Mouse (Mus musculus) midbrain, embryonic 16.5 days (tissue): ENCODE results near the gene Rrp15. TPM values are rescaled to one million over a fixed set of nuclear protein-coding genes. Genes with fewer than 3 reads are reported as not detected.

ENCODE experiments used
- ATAC-seq: fragments of 200-750 bp; cut with Nextera tagmentation; 2 replicates; pipeline ENCODE4 v1.8.0; 2017; ENCODE audit warnings: moderate TSS enrichment
- H3K27ac ChIP-seq: fragments of 300-500 bp; sonication (generic); 2 replicates; pipeline ENCODE4 v1.5.1; 2014; ENCODE audit warnings: mild to moderate bottlenecking, low read length, mixed read lengths
- H3K27me3 ChIP-seq: fragments of 300-500 bp; sonication (generic); 2 replicates; pipeline ENCODE4 v1.6.1; 2014; ENCODE audit warnings: low read depth, low read length, mixed read lengths; ENCODE audit not compliant: control insufficient read depth, insufficient read depth
- H3K36me3 ChIP-seq: fragments of 300-500 bp; sonication (generic); 2 replicates; pipeline ENCODE4 v1.6.1; 2014; ENCODE audit warnings: mild to moderate bottlenecking, low read length, moderate library complexity, mixed read lengths; ENCODE audit not compliant: control insufficient read depth, insufficient read depth
- H3K4me1 ChIP-seq: fragments of 300-500 bp; sonication (generic); 2 replicates; pipeline ENCODE4 v1.6.1; 2014; ENCODE audit warnings: mild to moderate bottlenecking, low read length, mixed read lengths; ENCODE audit not compliant: control insufficient read depth, insufficient read depth
- H3K4me2 ChIP-seq: fragments of 300-500 bp; sonication (generic); 2 replicates; pipeline ENCODE4 v1.6.1; 2014; ENCODE audit warnings: mild to moderate bottlenecking, low read length, mixed read lengths
- H3K4me3 ChIP-seq: fragments of 300-500 bp; sonication (generic); 2 replicates; pipeline ENCODE4 v1.5.1; 2014; ENCODE audit warnings: low read depth, mild to moderate bottlenecking, low read length, moderate library complexity, mixed read lengths
- H3K9ac ChIP-seq: fragments of 300-500 bp; sonication (generic); 2 replicates; pipeline ENCODE4 v1.6.1; 2014; ENCODE audit warnings: low read depth, low read length, mixed read lengths
- H3K9me3 ChIP-seq: fragments of 300-500 bp; sonication (generic); replicated peaks from 2 replicates; pipeline ENCODE4 v1.6.1; 2014; ENCODE audit warnings: mild to moderate bottlenecking, low read length, mixed read lengths; ENCODE audit not compliant: control insufficient read depth, poor library complexity, severe bottlenecking
- WGBS: fragments of 180-500 bp; shearing (Covaris S2); extraction: QIAGEN DNeasy Blood & Tissue Kit; methylation state at CpG from one replicate; pipeline ENCODE4 v1.1.7; 2014; 5-methylcytosine and 5-hydroxymethylcytosine counted together
- polyA plus RNA-seq: library from polyadenylated mRNA; unstranded; fragments of >200 nt; fragmentation: Nextera tagmentation; extraction: Ambion mirVana; gene quantifications from 2 replicates; pipeline ENCODE4 v1.2.1, GENCODE M21; 2015

Gene Rrp15
- polyA plus RNA-seq, result 28.2 and 32.0 TPM in 2 replicates

DNA sequence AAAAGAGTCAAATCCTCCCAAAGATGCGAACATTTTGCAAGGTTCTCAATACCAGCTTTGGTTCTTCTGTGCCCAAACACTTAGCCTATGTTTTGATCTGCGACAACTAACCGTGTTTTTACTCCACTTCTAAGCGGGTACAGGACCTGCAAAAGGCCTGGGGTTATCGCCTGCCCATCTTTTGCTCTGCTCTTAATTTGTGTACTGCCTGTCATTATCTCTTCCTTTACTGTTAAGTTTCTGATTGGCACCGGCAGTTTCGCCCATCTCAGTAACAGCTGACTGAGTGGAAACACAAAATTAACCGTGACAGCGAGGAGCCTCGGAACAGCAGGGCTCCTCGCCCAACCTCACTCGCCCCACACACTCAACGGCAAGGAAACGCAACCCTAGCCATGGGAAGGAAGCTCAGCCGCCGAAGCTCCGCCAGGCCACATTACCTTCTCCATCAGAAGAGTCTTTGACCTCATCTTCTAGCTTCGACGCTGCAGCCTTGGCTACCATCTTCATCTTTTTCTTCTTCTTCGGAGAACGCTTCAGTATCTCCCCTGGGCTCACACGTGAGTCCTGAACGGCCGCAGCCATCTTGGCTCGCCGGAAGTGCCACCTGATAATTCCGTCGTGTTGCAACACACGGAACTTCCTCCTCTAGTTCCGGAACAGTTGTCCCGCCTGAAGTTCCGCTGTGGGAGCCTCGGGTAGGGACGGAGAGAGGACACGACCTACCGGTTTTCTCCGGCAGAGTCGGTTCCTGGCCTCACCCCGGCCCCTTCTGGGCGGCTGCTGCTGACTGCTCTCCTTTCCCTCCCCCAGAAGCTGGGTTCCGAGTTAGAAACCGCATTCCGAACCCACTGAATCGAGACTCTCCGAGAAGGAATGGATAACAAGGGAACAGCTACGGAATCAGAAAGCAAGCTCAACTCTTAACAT is at the start of gene Rrp15:
Gene Rrp15, minus strand, starts transcription at position 635 of the 930 bp plus-strand sequence.
- ATAC-seq, result peak; percentile 91
- Histone ChIP-seq H3K9ac (peak within 1 kb of the TSS; percentile 86), H3K4me1 (peaks cover 18% of the 10 kb centered on the region), H3K4me3 (peak within 1 kb of the TSS; percentile 70), H3K27me3 (no peaks in the 10 kb centered on the region), H3K9me3 (no peaks in the 10 kb centered on the region), H3K4me2 (peak within 1 kb of the TSS; percentile 84), H3K27ac (peak within 1 kb of the TSS; percentile 90), H3K36me3 (no peaks in the 10 kb centered on the region)
- under 1% methylated on average over 46 of the region's 46 CpGs for WGBS

DNA sequence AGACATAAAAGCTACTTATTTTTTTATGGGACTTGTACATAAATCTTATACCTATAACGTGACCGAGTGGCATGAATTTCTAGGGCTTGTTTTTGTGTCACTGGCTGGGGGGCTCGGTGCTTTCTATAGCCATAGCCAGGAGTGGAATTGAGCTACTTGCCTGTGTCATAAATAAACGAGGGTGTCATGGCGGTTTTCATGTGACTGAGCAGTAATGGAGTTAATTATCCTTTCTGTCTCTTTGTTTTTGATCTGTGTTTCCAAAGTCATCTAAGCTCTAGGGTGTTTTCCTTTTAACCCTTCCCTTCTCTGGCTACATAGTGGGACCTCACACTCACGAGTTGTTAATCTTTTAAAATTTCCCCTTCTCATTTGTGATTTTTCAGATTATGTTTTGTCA is 48.8 kb upstream of the Rrp15 start:
- H3K9ac ChIP-seq, result no peak overlapping the region
- no peaks in the 10 kb centered on the region for H3K9me3 ChIP-seq
- H3K27me3 ChIP-seq, result no peaks in the 10 kb centered on the region; the same call in 1 of the 2 replicates
- no peak for ATAC-seq
- no peaks in the 10 kb centered on the region for H3K36me3 ChIP-seq
- H3K4me2 ChIP-seq, result no peak overlapping the region
- WGBS, result 51% methylated on average over 6 of the region's 6 CpGs
- H3K4me3 ChIP-seq, result no peak overlapping the region
- H3K27ac ChIP-seq, result no peak overlapping the region
- no peaks in the 10 kb centered on the region for H3K4me1 ChIP-seq

DNA sequence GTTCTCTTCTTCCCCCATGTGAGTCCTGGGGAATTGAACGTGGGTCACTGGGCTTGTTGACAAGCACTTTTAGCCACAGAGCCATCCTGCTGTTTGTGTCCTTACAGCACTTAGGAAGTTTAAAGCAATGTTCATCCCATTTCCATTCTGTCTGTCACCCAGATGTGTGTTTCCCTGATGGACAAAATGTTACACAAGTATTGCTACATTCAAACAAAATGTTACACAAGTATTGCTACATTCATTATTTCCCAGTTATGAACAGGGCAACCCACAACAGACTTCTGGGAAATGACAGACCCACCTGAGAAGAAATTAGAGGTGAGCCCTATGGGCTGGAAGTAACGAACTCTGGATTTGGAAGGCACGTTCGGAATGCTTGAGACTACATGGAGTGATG is 36.2 kb upstream of the Rrp15 start:
- H3K36me3 ChIP-seq, result no peaks in the 10 kb centered on the region
- no peaks in the 10 kb centered on the region for H3K4me1 ChIP-seq
- no peaks in the 10 kb centered on the region for H3K27me3 ChIP-seq
- no peak overlapping the region for H3K4me2 ChIP-seq
- ATAC-seq, result no peak
- H3K9ac ChIP-seq, result no peak overlapping the region
- no peak overlapping the region for H3K4me3 ChIP-seq
- H3K27ac ChIP-seq, result no peak overlapping the region
- 81% methylated on average over 4 of the region's 4 CpGs for WGBS
- H3K9me3 ChIP-seq, result no peaks in the 10 kb centered on the region

DNA sequence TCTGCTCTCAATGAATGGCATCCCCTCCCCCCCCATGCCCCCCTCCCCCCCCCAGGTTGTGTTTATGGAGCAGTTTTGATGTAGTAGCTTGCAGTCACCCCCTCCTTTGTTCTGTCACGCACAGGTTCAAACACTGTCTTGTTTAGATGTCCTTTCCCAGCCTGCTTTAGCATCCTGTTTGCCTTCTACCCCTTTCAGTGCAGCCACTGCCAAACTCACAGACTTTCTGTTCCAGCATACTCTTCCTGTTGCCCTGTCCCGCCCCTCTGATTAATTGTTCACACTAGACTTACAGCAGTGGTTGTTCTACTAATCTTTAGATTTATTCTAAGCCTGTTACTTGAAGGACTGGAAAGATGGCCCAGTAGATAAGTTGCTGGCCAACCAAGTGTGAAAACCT is 31.7 kb upstream of the Rrp15 start:
- ATAC-seq, result no peak
- Histone ChIP-seq H3K9me3 (no peaks in the 10 kb centered on the region), H3K4me1 (no peaks in the 10 kb centered on the region), H3K4me2 (no peak overlapping the region), H3K36me3 (no peaks in the 10 kb centered on the region), H3K4me3 (no peak overlapping the region), H3K9ac (no peak overlapping the region), H3K27me3 (no peaks in the 10 kb centered on the region), H3K27ac (no peak overlapping the region)
- WGBS, result 71% methylated on average over 2 of the region's 2 CpGs

DNA sequence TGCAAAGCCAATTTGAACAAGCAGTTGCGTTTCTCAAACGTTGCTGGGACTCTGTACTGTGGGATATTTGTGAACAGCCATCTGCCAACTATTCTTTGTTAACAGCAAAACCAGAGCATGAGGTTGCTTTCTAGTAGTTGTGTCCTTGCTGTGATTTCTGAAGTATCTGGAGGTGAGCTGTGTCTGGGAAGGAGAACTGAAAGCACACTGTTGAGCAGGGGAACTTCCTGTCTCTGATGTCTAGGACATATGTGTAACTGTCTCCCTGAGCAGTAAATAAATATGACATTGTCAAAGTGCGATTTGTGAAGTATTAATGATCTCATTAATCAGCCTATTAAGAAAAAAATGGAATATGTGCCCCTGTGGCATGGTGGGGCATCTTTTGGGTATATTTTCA is 24.0 kb upstream of the Rrp15 start:
- WGBS, result 60% methylated on average over 3 of the region's 3 CpGs
- H3K36me3 ChIP-seq, result no peaks in the 10 kb centered on the region
- H3K4me3 ChIP-seq, result no peak overlapping the region
- no peak for ATAC-seq
- H3K9me3 ChIP-seq, result no peaks in the 10 kb centered on the region
- H3K27ac ChIP-seq, result no peak overlapping the region
- H3K4me2 ChIP-seq, result no peak overlapping the region
- no peaks in the 10 kb centered on the region for H3K4me1 ChIP-seq
- no peak overlapping the region for H3K9ac ChIP-seq
- H3K27me3 ChIP-seq, result no peaks in the 10 kb centered on the region

DNA sequence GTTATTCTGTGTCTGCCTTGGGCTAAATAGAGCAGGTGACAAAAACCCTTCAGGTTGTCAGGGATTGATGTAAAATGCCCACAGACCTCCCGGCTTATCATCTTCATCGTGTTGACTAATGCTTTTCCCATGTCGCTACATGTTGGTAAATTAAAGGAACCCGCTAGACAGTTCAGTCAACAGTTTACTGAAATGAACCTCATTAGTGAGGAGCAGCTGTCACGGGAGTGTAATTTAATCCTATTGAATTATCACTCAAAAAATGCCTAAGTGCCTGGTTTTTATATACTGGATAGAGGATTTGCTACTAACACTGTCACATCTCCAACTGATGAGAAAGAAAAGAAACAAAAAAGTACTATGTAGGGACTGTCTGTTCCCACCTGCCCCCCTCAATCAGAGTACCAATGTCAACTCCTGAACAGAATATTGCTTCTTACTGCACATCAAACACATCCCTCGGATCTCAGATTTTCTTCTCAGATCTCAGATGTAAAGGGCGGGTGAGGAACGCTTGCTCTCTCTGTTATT is 23.5 kb upstream of the Rrp15 start:
- Histone ChIP-seq H3K4me2 (no peak overlapping the region), H3K9me3 (no peaks in the 10 kb centered on the region), H3K4me1 (no peaks in the 10 kb centered on the region), H3K4me3 (no peak overlapping the region), H3K36me3 (no peaks in the 10 kb centered on the region), H3K27ac (no peak overlapping the region), H3K27me3 (no peaks in the 10 kb centered on the region), H3K9ac (no peak overlapping the region)
- ATAC-seq, result no peak
- 58% methylated on average over 8 of the region's 8 CpGs for WGBS

DNA sequence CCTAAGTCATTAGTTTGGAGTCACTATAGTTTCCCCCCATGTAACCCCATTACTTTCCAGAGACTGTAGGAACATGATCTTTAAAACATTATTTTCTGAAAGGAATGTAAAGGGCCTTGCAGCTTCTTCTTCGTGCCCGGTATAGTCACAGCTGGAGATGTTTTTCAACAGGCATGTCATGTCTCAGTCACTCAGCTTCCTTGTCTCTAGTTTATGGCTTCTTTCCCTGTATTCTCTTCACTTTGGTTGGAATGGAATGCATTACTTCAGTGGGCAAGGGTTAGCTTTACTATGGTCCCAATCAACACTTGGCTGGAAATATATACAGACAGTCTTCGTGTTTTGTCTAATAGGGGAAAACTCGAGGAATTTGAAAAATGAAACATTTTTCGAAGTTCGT is 22.8 kb upstream of the Rrp15 start:
- H3K4me2 ChIP-seq, result no peak overlapping the region
- no peaks in the 10 kb centered on the region for H3K27me3 ChIP-seq
- 83% methylated on average over 6 of the region's 6 CpGs for WGBS
- no peaks in the 10 kb centered on the region for H3K4me1 ChIP-seq
- H3K4me3 ChIP-seq, result no peak overlapping the region
- no peak for ATAC-seq
- H3K27ac ChIP-seq, result no peak overlapping the region
- H3K36me3 ChIP-seq, result no peaks in the 10 kb centered on the region
- no peak overlapping the region for H3K9ac ChIP-seq
- no peaks in the 10 kb centered on the region for H3K9me3 ChIP-seq

DNA sequence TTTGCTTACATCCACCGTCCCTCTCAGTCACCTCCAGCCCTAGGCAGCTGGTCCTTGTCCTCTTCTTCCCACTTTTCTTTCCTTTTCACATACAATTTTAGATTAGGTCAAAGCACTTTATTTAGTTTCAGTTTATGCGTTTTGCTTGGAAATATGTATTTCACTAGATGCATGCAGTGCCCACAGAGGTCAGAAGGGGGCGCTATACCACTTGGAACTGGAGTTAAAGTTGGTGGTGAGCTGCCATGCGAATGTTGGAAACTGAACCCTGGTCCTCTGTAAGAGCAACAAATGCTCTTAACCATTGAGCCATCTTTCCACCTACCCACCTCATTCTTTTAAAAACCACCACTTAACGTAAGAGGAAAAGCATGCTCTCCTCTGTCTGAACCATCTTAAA is 21.5 kb upstream of the Rrp15 start:
- H3K9me3 ChIP-seq, result no peaks in the 10 kb centered on the region
- H3K27ac ChIP-seq, result no peak overlapping the region
- no peaks in the 10 kb centered on the region for H3K36me3 ChIP-seq
- no peaks in the 10 kb centered on the region for H3K4me1 ChIP-seq
- H3K4me3 ChIP-seq, result no peak overlapping the region
- H3K4me2 ChIP-seq, result no peak overlapping the region
- 78% methylated on average over 5 of the region's 5 CpGs for WGBS
- H3K9ac ChIP-seq, result no peak overlapping the region
- ATAC-seq, result no peak
- no peaks in the 10 kb centered on the region for H3K27me3 ChIP-seq

DNA sequence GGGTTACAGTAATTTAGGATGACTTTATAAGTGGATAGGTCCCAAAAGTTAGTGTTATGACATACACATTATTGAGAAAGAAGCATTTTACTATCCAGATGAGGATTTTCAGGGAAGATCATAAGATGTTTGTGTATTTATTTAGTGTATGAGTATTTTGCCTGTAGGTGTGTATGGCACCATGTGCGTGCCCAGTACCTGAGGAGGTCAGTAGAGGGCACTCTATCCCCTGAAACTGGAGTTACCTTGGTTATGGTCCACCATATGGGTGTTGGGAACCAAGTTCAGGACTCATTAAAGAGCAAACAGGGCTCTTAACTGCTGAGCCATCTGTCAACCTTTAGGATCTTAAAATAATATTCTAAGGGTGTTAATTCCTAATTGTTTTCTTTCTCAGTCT is 19.2 kb upstream of the Rrp15 start:
- no peaks in the 10 kb centered on the region for H3K36me3 ChIP-seq
- no peak overlapping the region for H3K27ac ChIP-seq
- H3K4me3 ChIP-seq, result no peak overlapping the region
- H3K4me1 ChIP-seq, result no peaks in the 10 kb centered on the region
- H3K9me3 ChIP-seq, result no peaks in the 10 kb centered on the region
- H3K4me2 ChIP-seq, result no peak overlapping the region
- no peak for ATAC-seq
- 77% methylated on average over 1 of the region's 1 CpGs for WGBS
- H3K9ac ChIP-seq, result no peak overlapping the region
- no peaks in the 10 kb centered on the region for H3K27me3 ChIP-seq
